Mouse (Mus musculus): Measurements from ENCODE around the gene Sap30.
"Not testable (repeated sequence)": the region's sequence is repeated elsewhere in the genome, so short reads cannot be mapped to it uniquely, and the experiment has no call there.

The Sap30 gene

DNA sequence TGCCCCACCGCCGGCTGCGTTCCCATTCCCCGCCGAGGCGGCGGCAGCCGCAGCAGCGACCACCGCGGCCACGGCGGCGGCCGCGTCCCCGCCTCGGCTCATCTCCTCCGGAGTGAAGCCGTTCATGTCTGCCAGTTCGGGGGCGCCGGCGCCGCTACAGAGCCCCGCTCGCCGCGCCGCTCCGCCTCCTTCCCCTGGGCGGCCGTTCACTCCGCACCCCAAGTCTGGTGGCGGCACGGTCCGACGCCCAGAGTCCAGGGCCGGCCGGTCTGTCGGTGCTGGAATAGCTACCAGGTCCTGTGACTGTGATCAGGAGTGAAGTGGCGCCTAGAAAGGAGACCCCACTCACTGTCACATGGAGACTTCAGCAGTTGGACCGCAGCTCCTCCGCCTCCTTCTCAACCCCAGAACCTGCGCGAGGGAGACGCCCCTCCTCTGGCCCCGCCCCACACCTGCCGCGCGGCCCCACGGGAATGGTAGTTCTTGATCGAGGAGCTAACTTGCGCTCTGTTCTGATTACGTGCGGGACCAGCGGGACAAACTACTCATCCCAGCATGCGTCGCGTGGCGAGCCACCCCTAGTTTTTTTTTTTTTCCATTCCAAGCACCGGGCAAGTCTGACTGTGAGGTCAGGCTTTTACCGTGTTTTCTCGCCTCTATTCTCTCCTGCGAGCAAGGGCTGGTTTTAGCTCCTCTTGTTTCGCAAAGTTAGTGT is at the start of gene Sap30:
Sap30 (minus strand) TSS at position 420 of the 715 bp plus-strand sequence.
- CTCF ChIA-PET, result interaction anchor here (0.6 to 1.4 kb wide), 2 partner anchors 53 to 61 kb away, joined by 3 to 6 read pairs; no protein-coding TSS in a partner anchor

DNA sequence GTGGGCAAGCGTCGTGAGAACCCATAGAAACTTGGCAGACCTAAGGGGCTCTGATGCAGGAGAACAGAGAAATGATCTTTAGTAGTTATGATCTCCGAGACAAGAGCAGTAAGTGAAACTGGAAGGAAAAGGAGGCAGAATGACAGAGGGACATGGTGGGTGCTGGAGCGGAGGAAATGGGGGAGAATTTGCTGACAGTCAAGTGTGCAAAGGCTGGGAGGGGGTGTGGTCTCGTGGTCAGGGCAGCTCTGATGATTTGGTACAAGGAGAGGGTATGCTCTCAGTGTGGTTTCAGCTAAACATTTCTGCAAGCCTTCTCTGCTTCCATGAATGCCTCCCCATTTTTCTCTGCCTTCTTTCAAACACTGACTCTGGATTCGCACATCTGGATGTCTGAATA is 48.5 kb upstream of the Sap30 start:
- CTCF ChIA-PET, result interaction anchor here (0.5 kb wide), 1 partner anchor 110 kb away, joined by 3 read pairs; no protein-coding TSS in a partner anchor

DNA sequence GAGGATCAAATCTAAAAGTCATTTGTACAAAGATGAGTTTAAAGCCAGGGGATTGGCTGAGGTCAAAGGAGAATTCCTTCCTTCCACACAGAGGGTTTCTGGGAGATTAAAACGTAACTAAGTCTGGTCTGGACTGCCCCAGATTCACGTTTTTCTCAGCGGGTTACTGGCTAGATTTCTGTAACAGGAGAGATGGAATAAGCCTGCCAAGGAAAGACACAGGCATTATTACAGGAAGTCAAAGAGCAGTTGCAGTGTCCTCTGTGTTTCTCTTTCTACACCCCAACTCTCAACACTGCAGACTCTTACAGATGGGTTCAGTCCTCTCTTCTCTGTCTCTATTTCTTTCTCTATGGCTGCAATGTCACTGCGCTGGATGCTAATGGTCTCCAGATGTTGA is 46.8 kb upstream of the Sap30 start:
- CTCF ChIA-PET, result no interaction called here

DNA sequence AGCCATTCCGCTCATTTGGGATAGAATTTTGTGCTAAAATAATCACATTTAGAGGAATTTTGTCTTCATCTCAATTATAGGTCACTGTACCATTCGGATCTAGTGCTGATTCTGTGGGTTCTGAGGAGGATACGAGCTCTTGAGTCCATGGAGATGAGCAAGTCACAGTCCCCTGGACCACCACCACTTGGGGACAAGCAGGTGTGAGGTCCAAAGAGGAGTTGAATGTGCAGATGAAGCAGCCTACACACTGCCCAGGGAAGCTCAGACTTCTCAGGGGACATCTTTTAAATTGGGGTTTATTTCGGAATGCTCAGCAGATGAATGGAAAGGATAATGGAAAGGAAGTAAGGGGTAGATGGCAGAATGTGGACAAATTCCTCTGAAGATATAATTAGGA is 45.4 kb upstream of the Sap30 start:
- CTCF ChIA-PET, result interaction anchor here (0.6 kb wide), 1 partner anchor 23 kb away, joined by 8 read pairs; no protein-coding TSS in a partner anchor

DNA sequence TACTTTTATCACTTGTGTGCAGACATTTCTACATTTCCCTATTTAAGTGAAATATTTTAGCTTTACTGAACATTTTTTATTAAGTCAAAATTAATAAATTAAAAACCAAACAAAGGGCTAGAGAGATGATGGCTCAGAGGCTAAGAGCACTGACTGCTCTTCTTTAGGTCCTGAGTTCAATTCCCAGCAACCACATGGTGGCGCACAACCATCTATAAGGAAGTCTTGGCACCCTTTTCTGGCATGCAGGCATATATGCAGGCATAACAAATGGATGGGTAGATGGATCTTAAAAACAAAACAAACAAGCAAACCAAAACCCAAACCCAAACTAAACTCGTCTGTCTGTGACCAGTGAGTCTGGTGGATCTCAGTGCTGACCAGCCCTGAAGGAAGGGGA is 44.6 kb upstream of the Sap30 start:
- CTCF ChIA-PET, result interaction anchor here (1.7 kb wide), 1 partner anchor 103 kb away, joined by 7 read pairs; no protein-coding TSS in a partner anchor

DNA sequence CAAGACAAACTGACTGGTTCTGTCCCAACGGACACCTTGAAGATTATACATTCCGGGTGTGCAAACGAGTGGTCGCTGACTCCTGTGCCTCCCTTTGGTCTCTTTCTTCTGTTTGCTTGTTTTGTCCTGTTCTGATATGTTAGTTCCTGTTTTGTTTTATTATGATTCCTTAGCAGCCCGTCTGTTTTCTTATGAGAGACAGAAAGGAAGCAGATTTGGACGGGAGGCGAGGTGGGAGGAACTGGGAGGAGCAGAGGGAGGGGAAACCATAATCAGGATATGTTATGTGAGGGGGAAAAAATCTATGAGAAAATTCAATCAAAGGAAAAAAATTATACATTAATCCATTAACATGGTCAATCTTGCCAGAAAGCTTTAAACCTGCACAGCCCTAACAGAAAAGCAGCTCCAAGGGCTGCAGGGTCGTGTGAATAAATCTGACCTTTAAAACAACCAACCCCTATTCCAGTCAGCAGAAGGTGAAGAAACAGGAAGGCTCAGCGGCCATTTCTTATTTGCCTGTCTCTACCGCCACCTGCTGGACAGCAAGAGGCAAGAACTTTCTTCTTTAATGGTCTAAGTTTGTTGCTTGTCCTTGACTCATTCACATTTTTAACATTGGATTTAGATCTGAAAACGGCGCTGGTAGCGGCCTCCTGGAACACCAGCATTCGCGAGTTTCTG is 43.1 kb upstream of the Sap30 start:
- CTCF ChIA-PET, result interaction anchor here (1.7 kb wide), 1 partner anchor 102 kb away, joined by 7 read pairs; no protein-coding TSS in a partner anchor

DNA sequence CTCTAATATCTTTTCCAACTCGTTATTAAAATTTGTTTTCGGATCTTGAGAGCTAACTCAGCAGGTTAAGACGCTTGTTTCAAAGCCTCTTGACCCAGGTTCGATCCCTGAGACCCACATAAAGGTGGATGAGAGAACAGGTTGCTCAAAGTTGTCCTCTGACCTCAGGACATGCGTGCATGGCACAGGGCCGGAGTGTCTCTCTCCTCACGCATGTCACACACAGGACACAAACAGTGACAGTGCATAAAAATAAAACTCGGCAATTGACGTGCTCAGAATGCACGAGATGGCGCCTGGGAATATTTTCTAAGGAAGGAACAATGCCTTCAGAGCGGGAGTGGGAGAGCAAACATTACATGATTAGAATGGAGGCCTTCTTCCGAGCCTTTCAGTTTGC is 42.6 kb upstream of the Sap30 start:
- CTCF ChIA-PET, result no interaction called here

DNA sequence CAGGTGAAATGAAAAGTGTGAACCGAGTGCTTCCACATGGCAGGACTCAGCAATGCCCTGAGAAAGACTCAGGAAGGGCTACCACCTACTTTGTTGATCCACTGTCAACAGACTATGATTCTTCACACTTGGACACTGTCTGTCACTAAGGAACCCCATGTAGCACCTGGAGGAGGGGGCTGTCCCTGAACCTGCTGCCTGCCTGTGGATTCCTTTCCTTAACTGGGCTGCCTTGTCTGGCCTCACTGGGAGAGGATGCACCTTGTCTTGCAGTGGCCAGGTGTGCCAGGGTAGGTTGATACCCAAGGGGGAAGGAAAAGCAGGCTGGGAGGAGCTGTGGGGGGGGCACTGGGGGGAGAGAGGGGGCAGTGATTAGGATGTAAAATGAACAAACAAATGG is 40.4 kb upstream of the Sap30 start:
- CTCF ChIA-PET, result no interaction called here

DNA sequence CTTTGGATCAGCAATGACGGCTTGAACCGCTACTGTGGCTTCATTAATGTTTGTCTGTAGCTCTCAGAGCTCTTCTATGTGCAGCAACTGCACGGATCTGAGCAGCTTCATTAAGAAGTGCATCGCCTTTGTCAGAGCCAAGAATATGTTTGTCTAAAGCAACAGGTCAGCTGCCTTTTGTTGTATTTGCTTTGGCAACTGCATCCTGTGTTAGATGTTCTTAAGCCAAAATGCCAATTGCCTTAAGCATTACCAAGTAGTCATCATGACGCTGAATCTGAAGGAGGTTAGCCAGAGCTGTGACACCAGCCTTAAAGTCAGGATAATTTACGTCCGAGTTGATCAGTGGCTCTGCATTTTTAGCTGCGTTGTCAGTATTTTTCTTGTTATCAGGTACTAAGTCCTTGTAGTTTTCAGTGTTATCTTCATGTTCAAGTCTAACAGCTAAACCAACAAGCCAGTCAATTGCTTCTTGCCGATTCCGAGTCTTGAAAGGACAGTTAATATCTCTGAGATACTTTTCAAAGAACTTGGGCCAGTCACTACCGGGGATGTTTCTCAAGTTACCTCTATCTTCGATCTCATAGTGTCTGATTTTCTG is 32.6 kb upstream of the Sap30 start:
- CTCF ChIA-PET, result no interaction called here

DNA sequence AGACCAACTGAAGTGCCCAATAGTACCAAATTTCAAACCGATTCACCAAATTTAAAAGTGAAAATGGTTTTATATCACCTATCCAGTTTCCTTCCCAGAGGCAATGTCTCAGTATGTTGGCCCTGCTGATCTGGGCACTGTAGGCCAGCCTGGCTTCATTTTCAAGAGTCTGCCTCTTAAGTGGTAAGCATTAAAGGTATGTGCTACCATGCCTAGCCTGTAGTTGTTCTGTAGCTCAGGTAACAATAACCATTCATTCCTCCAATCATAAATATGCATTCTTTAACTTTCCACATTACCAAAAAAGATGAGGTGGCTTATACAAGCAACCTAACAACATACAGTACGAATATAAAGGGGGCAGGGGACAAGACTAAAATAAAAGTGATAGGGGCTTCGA is 30.1 kb upstream of the Sap30 start:
- CTCF ChIA-PET, result no interaction called here

DNA sequence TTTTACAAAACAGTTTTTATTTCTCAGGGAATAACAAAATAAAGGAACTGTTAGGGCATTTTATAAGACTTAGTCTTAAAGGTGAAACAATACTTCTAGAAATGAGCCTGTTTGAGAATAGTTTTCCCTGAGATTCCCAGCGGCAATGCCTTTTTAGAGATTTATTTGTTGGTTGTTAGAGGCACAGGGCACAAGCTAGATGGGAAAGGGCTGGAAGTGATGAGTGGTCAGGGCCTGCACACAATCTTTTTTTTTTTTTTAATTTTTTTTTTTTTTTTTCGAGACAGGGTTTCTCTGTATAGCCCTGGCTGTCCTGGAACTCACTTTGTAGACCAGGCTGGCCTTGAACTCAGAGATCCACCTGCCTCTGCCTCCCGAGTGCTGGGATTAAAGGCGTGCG is 29.0 kb upstream of the Sap30 start:
- CTCF ChIA-PET, result interaction anchor here (0.6 kb wide), 1 partner anchor 946 kb away, joined by 4 read pairs; no protein-coding TSS in a partner anchor

DNA sequence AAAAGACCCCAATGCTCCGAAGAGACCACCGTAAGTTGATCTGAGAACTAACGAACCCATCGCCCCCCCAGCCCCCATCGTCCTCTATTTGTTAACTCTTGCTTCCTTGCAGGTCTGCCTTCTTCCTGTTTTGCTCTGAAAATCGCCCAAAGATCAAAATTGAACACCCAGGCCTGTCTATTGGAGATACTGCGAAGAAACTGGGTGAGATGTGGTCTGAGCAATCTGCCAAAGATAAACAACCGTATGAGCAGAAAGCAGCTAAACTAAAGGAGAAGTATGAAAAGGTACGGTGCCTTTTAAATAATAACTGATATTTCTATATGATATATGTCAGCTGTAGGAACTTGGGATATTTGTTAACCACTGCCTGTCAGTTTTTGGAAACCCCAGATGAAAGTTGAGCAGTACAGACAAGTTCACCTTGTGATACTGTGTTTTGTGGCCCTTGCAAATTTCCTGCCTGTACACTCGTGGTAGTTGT is 25.6 kb upstream of the Sap30 start:
- CTCF ChIA-PET, result interaction anchor here (0.5 kb wide), 1 partner anchor 278 kb away, joined by 12 read pairs; no protein-coding TSS in a partner anchor

DNA sequence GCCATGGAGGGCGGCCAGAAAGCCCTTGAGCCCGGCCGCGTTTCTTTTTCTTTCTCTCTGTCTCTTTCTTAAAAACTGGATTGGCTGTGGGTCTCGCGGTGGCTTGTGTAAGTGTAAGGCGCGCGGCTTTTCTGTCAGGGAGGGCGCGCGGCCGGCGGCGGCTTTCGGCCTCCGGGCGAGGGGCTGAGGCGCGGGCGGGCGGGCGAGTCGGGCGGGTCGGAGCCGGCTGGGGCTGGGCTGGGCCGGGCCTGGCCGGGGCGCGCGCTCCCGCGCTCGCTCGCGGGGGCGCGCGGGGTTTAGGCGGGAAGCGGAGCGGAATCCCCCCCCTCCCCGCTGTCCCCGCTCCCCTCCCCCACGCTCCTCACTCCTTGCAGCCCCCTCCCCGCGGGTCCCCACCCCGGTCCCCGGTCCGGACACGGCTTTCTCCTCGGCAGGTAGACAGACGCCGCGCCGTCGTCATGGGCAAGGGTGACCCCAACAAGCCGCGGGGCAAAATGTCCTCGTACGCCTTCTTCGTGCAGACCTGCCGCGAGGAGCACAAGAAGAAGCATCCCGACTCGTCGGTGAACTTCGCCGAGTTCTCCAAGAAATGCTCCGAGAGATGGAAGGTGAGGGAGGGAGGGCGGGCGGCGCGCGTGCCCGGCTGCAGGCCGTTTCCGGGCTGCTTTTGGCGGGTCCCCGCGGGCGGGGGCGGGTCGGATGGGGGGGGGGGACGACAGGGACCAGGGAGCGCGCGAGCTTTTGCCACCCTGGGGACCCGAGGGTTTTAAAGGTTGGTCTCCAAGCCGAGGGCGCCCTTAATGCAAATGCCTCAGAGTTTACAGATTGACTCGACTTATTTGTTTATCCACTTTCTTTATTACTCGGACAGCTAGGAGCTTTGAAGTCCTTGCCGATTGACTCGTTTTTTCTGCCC is 24.7 kb upstream of the Sap30 start:
- CTCF ChIA-PET, result interaction anchor here (0.5 kb wide), 1 partner anchor 279 kb away, joined by 12 read pairs; no protein-coding TSS in a partner anchor

DNA sequence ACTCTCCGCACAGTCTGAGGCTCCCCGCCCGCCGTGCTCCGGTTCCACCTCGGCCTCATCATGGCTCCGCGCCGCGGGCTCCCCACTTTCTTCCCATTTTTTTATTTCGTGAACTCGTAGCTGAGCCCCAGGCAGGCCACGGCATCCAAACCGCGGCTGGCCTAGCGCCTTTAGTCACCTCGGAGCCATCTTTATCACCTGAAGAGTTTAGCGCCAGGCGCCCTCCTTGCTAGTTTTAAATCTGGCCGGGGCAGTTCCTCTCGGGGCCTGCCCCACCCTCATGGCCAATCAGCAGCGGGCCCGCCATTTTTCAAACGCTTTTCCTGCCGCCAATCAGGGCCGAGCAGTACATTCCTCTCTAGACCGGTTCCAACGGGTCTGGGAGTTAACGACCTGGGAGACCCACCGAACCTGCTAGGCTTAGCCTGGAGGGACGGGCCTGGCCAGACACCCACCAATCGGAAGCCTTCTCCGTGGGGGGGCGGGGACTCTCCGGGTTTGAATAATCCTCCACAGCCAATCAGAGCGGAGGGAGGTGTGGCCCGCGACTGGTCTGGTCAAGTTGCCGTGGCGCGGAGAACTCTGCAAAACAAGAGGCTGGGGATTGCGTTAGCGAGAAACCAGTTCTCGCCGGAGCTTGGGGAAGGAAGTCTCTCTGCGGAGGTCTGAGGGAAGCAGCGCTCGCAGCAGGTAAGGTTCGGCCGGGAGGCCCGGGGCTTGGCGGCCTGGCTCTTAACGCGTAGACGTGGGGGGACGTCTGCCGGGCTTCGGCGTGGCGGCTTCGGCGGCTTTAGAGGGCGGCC is 23.9 kb upstream of the Sap30 start, which contains the start of gene Hmgb2:
Hmgb2 (plus strand) TSS at position 592 of the 803 bp plus-strand sequence.
- CTCF ChIA-PET, result interaction anchor here (0.6 kb wide), 1 partner anchor 137 kb away, joined by 5 read pairs; no protein-coding TSS in a partner anchor

DNA sequence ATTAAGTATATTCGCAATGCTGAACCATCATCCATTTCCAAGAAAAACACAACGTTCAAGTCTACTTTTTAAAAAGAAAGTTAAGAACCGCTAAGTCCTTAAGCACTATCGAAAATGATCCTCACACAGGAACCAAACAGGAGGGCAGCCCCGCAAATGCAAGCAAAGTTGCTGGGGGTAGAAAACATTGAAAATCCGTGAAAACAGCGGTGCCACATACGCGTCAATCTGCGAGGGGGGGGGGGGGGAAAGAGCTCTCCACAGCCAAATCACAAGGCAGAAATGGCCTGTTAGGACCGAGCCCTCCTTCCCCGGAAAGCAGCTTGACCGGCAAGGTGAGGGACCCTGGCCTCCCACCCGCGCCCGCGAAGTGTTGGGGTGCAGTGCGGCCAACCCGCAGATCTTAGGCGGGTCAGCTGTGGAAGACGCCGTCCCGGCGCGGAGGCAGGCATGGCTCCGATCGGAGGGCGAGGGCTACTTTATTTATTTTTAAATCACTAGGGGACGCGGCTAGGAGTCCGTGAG is 23.2 kb upstream of the Sap30 start:
- CTCF ChIA-PET, result interaction anchor here (0.5 to 0.6 kb wide), 2 partner anchors 11 to 138 kb away, joined by 3 to 5 read pairs; no protein-coding TSS in a partner anchor

DNA sequence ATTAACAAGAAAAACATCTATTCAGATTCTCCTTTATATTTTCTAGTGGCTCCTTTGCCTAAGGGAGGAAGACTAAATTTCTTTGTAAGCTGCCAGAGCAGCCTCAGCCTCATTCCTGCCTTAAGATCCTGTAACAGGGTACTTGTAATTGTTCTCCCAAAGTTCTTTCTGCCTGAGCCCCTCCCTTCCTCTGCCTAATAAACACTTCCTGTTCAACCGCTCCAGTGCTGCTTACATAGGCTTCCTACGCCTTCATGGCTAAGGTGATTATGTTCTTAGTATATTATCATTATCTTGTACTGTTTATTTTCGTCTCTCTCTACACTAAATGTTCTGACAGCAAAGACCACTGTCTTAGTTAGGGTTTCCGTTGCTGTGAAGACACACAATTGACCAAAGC is 21.0 kb upstream of the Sap30 start:
- CTCF ChIA-PET, result no interaction called here

DNA sequence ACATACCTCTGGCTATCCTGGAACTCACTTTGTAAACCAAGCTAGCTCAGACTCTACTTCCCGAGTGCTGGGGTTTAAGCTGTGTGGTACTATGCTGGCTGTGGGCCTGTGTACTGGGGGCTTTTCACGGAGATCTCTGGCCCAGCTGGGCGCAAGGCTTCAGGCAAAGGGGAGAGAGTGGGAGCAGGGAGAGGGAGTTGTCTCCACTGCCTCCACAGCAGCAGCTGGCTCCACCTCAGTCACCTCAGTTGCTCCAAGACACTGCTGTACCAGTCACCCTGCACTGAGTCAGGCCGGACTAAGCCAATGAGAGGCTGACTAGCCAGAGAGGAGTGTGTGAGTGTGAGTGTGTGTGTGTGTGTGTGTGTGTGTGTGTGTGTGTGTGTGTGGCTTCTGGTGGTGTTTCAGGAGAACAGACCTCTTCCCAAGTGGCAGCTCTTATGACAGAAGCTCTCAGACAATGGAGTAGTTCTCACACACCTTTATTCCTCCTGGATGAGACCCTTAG is 19.9 kb upstream of the Sap30 start:
- CTCF ChIA-PET, result no interaction called here

DNA sequence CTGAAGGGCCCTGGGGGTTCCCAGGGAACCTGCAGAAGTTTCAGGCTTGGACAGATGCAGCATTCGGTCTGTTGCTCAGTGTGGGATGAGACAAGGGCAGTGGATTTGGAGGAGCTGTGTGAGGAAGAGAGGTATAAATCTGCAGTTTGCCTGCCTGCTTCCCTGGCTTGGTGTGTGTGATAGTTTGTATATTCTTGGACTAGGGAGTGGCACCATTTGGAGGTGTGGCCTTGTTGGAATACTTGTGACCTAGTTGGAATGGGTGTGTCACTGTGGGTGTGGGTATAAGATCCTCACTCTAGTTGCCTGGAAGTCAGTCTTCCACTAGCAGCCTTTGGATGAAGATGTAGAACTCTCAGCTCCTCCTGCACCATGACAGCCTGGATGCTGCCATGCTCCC is 17.8 kb upstream of the Sap30 start:
- CTCF ChIA-PET, result not testable (repeated sequence)

DNA sequence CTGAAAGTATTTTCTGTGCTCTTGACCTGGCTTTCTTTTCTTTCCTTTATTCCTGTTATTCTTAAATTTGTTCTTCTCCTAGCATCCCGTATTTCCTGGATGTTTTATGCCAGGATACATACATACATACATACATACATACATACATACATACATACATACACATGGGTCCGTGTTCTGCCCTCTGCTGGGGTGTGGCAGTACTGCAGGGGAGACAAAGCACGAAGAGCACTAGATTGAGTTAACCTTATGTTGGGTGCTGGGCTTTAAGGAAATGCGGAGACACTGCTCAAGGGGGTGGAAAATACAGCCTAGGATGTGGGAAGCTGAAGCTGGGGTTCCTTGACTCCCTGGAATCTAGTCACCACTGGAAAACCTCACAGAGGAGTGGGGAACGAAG is 16.0 kb upstream of the Sap30 start:
- CTCF ChIA-PET, result interaction anchor here (0.6 kb wide), 1 partner anchor 18 kb away, joined by 3 read pairs; no protein-coding TSS in a partner anchor
